Mouse (Mus musculus): Measurements from ENCODE around the gene Defa32. TPM values are rescaled to one million over a fixed set of nuclear protein-coding genes. Genes with fewer than 3 reads are reported as not detected.
"Not testable (repeated sequence)": the region's sequence is repeated elsewhere in the genome, so short reads cannot be mapped to it uniquely, and the experiment has no call there.

The Defa32 gene
- polyA plus RNA-seq (2014; fragmentation: Nextera tagmentation; extraction: Ambion mirVana) = not detected in 2 replicates

GRCm38 (mm10) chr8:21528732-21529131, at the start of gene Defa32:
TSS of gene Defa32 (plus strand) at chr8:21529032.
- not testable (repeated sequence) for H3K9me3 ChIP-seq (ENCODE audit: control insufficient read depth, low read length); H3K36me3 ChIP-seq (ENCODE audit: control insufficient read depth, insufficient read depth, low read length); H3K27ac ChIP-seq (replicated peaks; ENCODE audit: low read depth, low read length); H3K4me1 ChIP-seq (ENCODE audit: control insufficient read depth, insufficient read depth, low read length); H3K4me3 ChIP-seq (ENCODE audit: low read depth, low read length); DNase-seq (ENCODE audit: low spot score); H3K27me3 ChIP-seq (replicated peaks; ENCODE audit: control insufficient read depth, insufficient read depth, low read length); H3K9ac ChIP-seq (ENCODE audit: low read depth, low read length); ATAC-seq (ENCODE audit: low read depth); H3K4me2 ChIP-seq (ENCODE audit: low read depth, low read length)
- no CpG with 5 or more reads among the region's 2 CpGs for WGBS

GRCm38 (mm10) chr8:21508958-21509357, 19.9 kb upstream of the Defa32 start, which contains the start of gene Defa20:
TSS of gene Defa20 (plus strand) at chr8:21509258.
- not testable (repeated sequence) for H3K36me3 ChIP-seq (ENCODE audit: control insufficient read depth, insufficient read depth, low read length); H3K27me3 ChIP-seq (replicated peaks; ENCODE audit: control insufficient read depth, insufficient read depth, low read length); ATAC-seq (ENCODE audit: low read depth); H3K4me3 ChIP-seq (ENCODE audit: low read depth, low read length); DNase-seq (ENCODE audit: low spot score); H3K9ac ChIP-seq (ENCODE audit: low read depth, low read length); H3K4me1 ChIP-seq (ENCODE audit: control insufficient read depth, insufficient read depth, low read length); H3K9me3 ChIP-seq (ENCODE audit: control insufficient read depth, low read length); H3K27ac ChIP-seq (replicated peaks; ENCODE audit: low read depth, low read length); H3K4me2 ChIP-seq (ENCODE audit: low read depth, low read length)
- no CpG with 5 or more reads among the region's 2 CpGs for WGBS

GRCm38 (mm10) chr8:21565086-21565485, 36.3 kb downstream of the Defa32 start, which contains the start of gene Defa37:
TSS of gene Defa37 (plus strand) at chr8:21565386.
- DNase-seq (ENCODE audit: low spot score); ATAC-seq (ENCODE audit: low read depth); H3K27me3 ChIP-seq (replicated peaks; ENCODE audit: control insufficient read depth, insufficient read depth, low read length); H3K27ac ChIP-seq (replicated peaks; ENCODE audit: low read depth, low read length); H3K4me2 ChIP-seq (ENCODE audit: low read depth, low read length); H3K4me1 ChIP-seq (ENCODE audit: control insufficient read depth, insufficient read depth, low read length); H3K9ac ChIP-seq (ENCODE audit: low read depth, low read length); H3K36me3 ChIP-seq (ENCODE audit: control insufficient read depth, insufficient read depth, low read length); H3K4me3 ChIP-seq (ENCODE audit: low read depth, low read length); H3K9me3 ChIP-seq (ENCODE audit: control insufficient read depth, low read length): not testable (repeated sequence)
- no CpG with 5 or more reads among the region's 1 CpGs for WGBS

Other genes starting within 250 kb of the Defa32 start
- gene Defa27, start 213.5 kb upstream of the Defa32 start, polyA plus RNA-seq (2014; fragmentation: Nextera tagmentation; extraction: Ambion mirVana) = not detected in 2 replicates
- gene Defa29, start 202.0 kb upstream of the Defa32 start, polyA plus RNA-seq (2014; fragmentation: Nextera tagmentation; extraction: Ambion mirVana) = not detected in 2 replicates
- gene Defa2, start 150.5 kb upstream of the Defa32 start, polyA plus RNA-seq (2014; fragmentation: Nextera tagmentation; extraction: Ambion mirVana) = not detected in 2 replicates
- gene Defa33, start 137.2 kb upstream of the Defa32 start, polyA plus RNA-seq (2014; fragmentation: Nextera tagmentation; extraction: Ambion mirVana) = not detected in 2 replicates
- gene Defa36, start 101.6 kb upstream of the Defa32 start, polyA plus RNA-seq (2014; fragmentation: Nextera tagmentation; extraction: Ambion mirVana) = not detected in 2 replicates
- gene Gm7849, start 72.5 kb upstream of the Defa32 start, polyA plus RNA-seq (2014; fragmentation: Nextera tagmentation; extraction: Ambion mirVana) = not detected in 2 replicates
- not detected in 2 replicates for gene Defa20, start 19.8 kb upstream of the Defa32 start, polyA plus RNA-seq (2014; fragmentation: Nextera tagmentation; extraction: Ambion mirVana)
- gene Defa37, start 36.4 kb downstream of the Defa32 start, polyA plus RNA-seq (2014; fragmentation: Nextera tagmentation; extraction: Ambion mirVana) = not detected in 2 replicates
- not detected in 2 replicates for gene Defa28, start 54.0 kb downstream of the Defa32 start, polyA plus RNA-seq (2014; fragmentation: Nextera tagmentation; extraction: Ambion mirVana)
- not detected in 2 replicates for gene Gm7861, start 65.5 kb downstream of the Defa32 start, polyA plus RNA-seq (2014; fragmentation: Nextera tagmentation; extraction: Ambion mirVana)
- not detected in 2 replicates for gene Defa26, start 89.2 kb downstream of the Defa32 start, polyA plus RNA-seq (2014; fragmentation: Nextera tagmentation; extraction: Ambion mirVana)
- not detected in 2 replicates for gene Defa17, start 126.7 kb downstream of the Defa32 start, polyA plus RNA-seq (2014; fragmentation: Nextera tagmentation; extraction: Ambion mirVana)
- gene Defa34, start 136.8 kb downstream of the Defa32 start, polyA plus RNA-seq (2014; fragmentation: Nextera tagmentation; extraction: Ambion mirVana) = not detected in 2 replicates
- not detected in 2 replicates for gene AY761184, start 174.6 kb downstream of the Defa32 start, polyA plus RNA-seq (2014; fragmentation: Nextera tagmentation; extraction: Ambion mirVana)
- not detected in 2 replicates for gene Defa24, start 205.5 kb downstream of the Defa32 start, polyA plus RNA-seq (2014; fragmentation: Nextera tagmentation; extraction: Ambion mirVana)